Mouse (Mus musculus) embryonic facial prominence, embryonic 14.5 days (tissue): ENCODE results near the gene Dlst. TPM values are rescaled to one million over a fixed set of nuclear protein-coding genes. Genes with fewer than 3 reads are reported as not detected.

Experiments used
- ATAC-seq: fragments of 200-750 bp; cut with Nextera tagmentation; 2 replicates; pipeline ENCODE4 v1.8.0; 2017; ENCODE audit warnings: low read depth, moderate number of reproducible peaks, moderate TSS enrichment
- DNase-seq: peaks from one replicate; pipeline ENCODE4 v3.0.0-alpha.2; 2015; ENCODE audit warnings: low spot score
- H3K27ac ChIP-seq: fragments of 300-500 bp; sonication (generic); replicated peaks from 2 replicates; pipeline ENCODE4 v1.5.1; 2014; ENCODE audit warnings: low read depth, mild to moderate bottlenecking, low read length, moderate library complexity
- H3K27me3 ChIP-seq: fragments of 300-500 bp; sonication (generic); replicated peaks from 2 replicates; pipeline ENCODE4 v1.6.1; 2014; ENCODE audit warnings: low read length; ENCODE audit not compliant: control insufficient read depth, insufficient read depth
- H3K36me3 ChIP-seq: fragments of 300-500 bp; sonication (generic); 2 replicates; pipeline ENCODE4 v1.6.1; 2014; ENCODE audit warnings: low read length, mixed read lengths; ENCODE audit not compliant: control insufficient read depth, insufficient read depth
- H3K4me1 ChIP-seq: fragments of 300-500 bp; sonication (generic); 2 replicates; pipeline ENCODE4 v1.6.1; 2014; ENCODE audit warnings: antibody characterized with exemption, low read length; ENCODE audit not compliant: control insufficient read depth, insufficient read depth
- H3K4me2 ChIP-seq: fragments of 300-500 bp; sonication (generic); 2 replicates; pipeline ENCODE4 v1.6.1; 2014; ENCODE audit warnings: low read depth, mild to moderate bottlenecking, low read length, moderate library complexity, mixed read lengths
- H3K4me3 ChIP-seq: fragments of 300-500 bp; sonication (generic); 2 replicates; pipeline ENCODE4 v1.5.1; 2014; ENCODE audit warnings: low read depth, mild to moderate bottlenecking, low read length
- H3K9ac ChIP-seq: fragments of 300-500 bp; sonication (generic); 2 replicates; pipeline ENCODE4 v1.6.1; 2014; ENCODE audit warnings: low read depth, mild to moderate bottlenecking, low read length, moderate library complexity, mixed read lengths
- H3K9me3 ChIP-seq: fragments of 300-500 bp; sonication (generic); 2 replicates; pipeline ENCODE4 v1.6.1; 2016; ENCODE audit warnings: low read length; ENCODE audit not compliant: control insufficient read depth
- WGBS: fragments of 180-500 bp; shearing (Covaris S2); extraction: QIAGEN DNeasy Blood & Tissue Kit; methylation state at CpG from one replicate; pipeline ENCODE4 v1.1.7; 2014; 5-methylcytosine and 5-hydroxymethylcytosine counted together
- polyA plus RNA-seq: library from polyadenylated mRNA; unstranded; fragments of >200 nt; fragmentation: Nextera tagmentation; extraction: Ambion mirVana; gene quantifications from 2 replicates; pipeline ENCODE4 v1.2.1, GENCODE M21; 2014

Gene Dlst
- polyA plus RNA-seq, 1 experiment from 2014 or later, result 112 TPM

DNA sequence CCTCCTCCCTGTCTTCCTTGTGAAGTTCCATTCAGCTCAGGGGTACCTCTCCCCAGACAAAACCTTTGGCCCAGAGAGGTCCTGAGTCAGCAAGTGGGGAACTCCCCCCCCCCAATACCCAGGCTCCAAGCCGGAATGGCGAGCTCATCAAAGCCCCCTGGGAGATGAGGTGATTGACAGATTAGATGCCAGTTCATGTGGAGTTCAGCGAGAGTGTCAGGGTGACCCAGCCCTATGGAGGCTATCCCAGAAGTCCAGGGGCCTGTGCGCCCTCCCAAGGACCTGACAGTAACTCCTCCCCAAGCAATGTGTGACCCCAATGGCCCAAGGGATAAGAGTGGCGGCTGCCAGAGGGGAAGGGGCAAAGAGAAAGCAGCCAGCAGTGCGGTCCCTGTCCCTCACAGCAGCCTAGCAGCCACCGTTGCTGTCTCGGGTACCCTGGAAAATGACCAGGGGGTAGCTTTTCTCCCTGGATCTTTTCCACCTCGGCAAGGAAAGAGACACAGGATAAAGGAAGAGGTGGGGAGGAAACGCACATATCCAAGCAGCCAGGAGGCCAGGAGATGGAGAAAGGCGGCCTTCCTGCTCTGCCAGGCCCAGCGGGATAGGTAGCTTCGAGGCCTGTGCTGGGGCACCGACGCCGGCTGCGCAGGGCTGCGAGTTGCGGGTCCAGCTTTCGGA is 39.8 kb downstream of the Dlst start:
- H3K27ac ChIP-seq, result no peak overlapping the region
- ATAC-seq (no peak; the same call in 1 of the 2 replicates), DNase-seq (no peak)
- peak overlapping the region; percentile 28 for H3K4me3 ChIP-seq
- WGBS, result 10% methylated on average over 20 of the region's 20 CpGs
- H3K4me1 ChIP-seq, result 0 out of 2 replicates have a peak, but pooled peaks cover 5% of the 10 kb centered on the region
- no peaks in the 10 kb centered on the region for H3K9me3 ChIP-seq
- no peaks in the 10 kb centered on the region for H3K36me3 ChIP-seq
- peak overlapping the region; percentile 41 for H3K4me2 ChIP-seq
- H3K9ac ChIP-seq, result peak overlapping the region; percentile 32; the same call in 1 of the 2 replicates
- peaks cover 16% of the 10 kb centered on the region; the same call in 1 of the 2 replicates for H3K27me3 ChIP-seq

DNA sequence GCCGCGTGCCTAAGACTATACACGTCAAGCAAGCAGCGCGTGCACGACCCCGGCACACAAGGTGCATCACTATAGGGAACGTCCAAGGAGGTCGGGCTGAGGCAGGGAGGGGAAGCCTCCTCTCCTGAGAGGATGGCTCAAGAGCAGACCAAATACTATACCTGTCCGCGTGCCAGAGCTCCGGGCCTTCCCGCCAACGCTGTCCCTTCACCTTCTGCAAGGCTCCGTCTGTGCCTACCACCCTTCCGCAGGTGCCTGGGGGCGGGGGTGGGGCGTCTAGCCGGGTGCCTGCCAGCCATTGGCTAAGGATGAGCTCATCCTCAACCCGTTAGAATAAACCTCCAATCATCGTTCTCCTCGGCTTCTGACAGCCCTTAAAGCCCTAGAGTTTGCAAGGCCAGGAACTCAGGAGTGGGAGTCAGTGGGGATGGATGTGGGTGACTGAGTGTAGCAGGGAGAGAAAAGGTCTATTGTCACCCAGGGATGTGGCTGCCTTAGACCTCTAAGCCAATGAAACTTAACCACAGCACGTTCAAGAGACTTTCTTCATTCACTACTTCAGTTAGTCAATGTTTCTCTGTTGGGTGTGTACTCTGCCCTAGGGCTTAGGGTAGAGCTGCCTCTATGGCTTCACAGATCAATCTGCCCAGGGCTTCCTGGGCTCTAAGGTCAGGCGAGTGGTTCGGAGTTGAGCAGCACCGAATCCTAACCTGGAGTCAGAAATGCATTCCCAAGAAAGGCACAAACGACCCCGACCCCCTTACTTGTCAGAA is 40.6 kb downstream of the Dlst start, which contains the start of gene Rps6kl1:
Gene Rps6kl1, minus strand, starts transcription at position 263 of the 773 bp plus-strand sequence.
- peak within 1 kb of the TSS; percentile 32; the same call in 1 of the 2 replicates for H3K9ac ChIP-seq

DNA sequence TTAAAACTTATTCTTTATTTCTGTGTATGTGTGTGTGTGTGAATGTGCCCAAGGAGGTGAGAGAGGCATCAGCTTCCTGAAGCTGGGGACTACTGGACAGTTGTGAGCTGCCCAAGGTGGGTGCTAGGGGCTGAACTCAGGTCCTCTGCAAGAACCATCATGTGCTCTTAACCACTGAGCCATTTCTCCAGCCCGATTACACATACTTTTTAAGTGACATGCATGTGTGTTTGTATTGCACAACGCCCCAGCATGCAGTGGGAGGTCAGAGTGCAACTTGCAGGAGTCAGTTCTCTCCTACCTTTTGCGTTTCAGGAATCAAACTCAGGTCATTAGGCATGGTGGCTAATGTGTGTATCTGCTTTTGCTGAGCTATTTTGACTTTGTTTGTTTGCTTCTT is 42.4 kb downstream of the Dlst start:
- H3K9me3 ChIP-seq, result no peaks in the 10 kb centered on the region
- no peak for ATAC-seq
- H3K4me2 ChIP-seq, result no peak overlapping the region
- DNase-seq, result no peak
- H3K4me1 ChIP-seq, result no peaks in the 10 kb centered on the region
- peaks cover 16% of the 10 kb centered on the region; the same call in 1 of the 2 replicates for H3K27me3 ChIP-seq
- H3K9ac ChIP-seq, result no peak overlapping the region
- H3K36me3 ChIP-seq, result no peaks in the 10 kb centered on the region
- H3K4me3 ChIP-seq, result no peak overlapping the region
- WGBS, result 65% methylated on average over 3 of the region's 3 CpGs
- no peak overlapping the region for H3K27ac ChIP-seq

More for the DNA sequence above, 40.6 kb downstream of the Dlst start, which contains the start of gene Rps6kl1:
- H3K27me3 ChIP-seq, result peaks cover 16% of the 10 kb centered on the region; the same call in 1 of the 2 replicates
- H3K4me2 ChIP-seq, result peak within 1 kb of the TSS; percentile 41
- H3K4me3 ChIP-seq, result peak within 1 kb of the TSS; percentile 28
- H3K9me3 ChIP-seq, result no peaks in the 10 kb centered on the region
- H3K36me3 ChIP-seq, result no peaks in the 10 kb centered on the region
- 0 out of 2 replicates have a peak, but pooled peaks cover 5% of the 10 kb centered on the region for H3K4me1 ChIP-seq
- no peak for DNase-seq
- no peak within 1 kb of the TSS for H3K27ac ChIP-seq
- ATAC-seq, result peak; percentile 91
- WGBS, result 17% methylated on average over 27 of the region's 28 CpGs

DNA sequence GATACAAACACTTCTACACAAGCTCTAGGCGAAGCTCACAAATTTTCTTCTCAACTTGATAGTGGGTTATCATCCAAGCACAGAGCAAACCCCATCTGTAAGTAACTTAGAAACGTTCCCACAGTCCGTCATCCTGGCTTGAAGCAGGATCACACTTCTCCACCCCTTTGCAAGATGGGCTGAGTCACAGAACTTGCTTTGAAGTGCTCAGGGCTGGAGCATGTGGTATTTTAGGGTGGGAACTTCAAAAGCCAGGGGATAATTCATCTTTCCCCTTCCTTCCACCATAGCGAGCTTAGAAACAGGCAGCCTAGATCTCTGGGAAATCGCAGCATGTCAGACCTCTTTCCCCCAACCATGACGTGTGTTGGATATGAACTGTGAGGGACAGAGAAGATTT is 45.7 kb downstream of the Dlst start:
- H3K36me3 ChIP-seq, result no peaks in the 10 kb centered on the region
- WGBS, result 33% methylated on average over 6 of the region's 6 CpGs
- no peak overlapping the region for H3K9ac ChIP-seq
- DNase-seq, result peak; percentile 66
- H3K9me3 ChIP-seq, result no peaks in the 10 kb centered on the region
- H3K4me2 ChIP-seq, result no peak overlapping the region
- H3K27ac ChIP-seq, result no peak overlapping the region
- peak; percentile 30; the same call in 1 of the 2 replicates for ATAC-seq
- no peak overlapping the region for H3K4me3 ChIP-seq
- peaks cover 4% of the 10 kb centered on the region; the same call in 1 of the 2 replicates for H3K27me3 ChIP-seq
- H3K4me1 ChIP-seq, result no peaks in the 10 kb centered on the region

DNA sequence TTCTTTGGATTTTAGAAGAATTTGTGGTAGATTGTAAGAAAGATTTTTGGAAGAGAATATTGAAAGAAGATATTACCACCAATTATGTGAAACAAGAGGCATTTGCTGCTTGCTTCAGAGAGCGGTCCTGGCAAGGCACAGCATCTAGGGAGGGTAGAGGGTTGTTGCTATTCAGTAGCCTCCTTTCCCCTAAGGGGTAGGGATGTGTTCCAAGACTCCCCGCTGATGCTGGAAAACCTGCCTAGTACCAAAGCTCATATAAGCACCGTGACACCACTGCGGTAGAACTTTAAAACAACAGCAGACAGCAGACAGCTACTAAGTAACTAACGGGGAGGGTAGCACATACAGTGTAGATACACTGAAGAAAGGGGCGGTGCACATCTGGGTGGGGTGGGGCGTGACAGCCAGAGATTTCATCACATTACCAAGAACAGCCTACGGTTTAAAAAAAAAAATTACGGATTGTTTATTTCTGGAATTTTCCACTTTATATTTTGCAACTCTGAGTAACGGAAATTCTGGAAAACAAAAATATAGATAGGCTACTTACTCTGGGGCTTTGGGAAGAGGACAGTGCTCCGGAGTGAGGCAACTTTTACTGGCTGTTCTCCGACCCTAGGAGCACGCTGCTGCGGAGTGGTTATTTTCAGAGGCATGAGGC is 47.3 kb downstream of the Dlst start:
- no peaks in the 10 kb centered on the region for H3K36me3 ChIP-seq
- H3K9ac ChIP-seq, result no peak overlapping the region
- H3K4me1 ChIP-seq, result no peaks in the 10 kb centered on the region
- 80% methylated on average over 14 of the region's 14 CpGs for WGBS
- ATAC-seq, result 0 out of 2 replicates have a peak, but pooled peaks have one; percentile 26
- peak; percentile 67 for DNase-seq
- no peaks in the 10 kb centered on the region for H3K27me3 ChIP-seq
- no peak overlapping the region for H3K4me3 ChIP-seq
- H3K4me2 ChIP-seq, result no peak overlapping the region
- H3K27ac ChIP-seq, result no peak overlapping the region
- H3K9me3 ChIP-seq, result no peaks in the 10 kb centered on the region

DNA sequence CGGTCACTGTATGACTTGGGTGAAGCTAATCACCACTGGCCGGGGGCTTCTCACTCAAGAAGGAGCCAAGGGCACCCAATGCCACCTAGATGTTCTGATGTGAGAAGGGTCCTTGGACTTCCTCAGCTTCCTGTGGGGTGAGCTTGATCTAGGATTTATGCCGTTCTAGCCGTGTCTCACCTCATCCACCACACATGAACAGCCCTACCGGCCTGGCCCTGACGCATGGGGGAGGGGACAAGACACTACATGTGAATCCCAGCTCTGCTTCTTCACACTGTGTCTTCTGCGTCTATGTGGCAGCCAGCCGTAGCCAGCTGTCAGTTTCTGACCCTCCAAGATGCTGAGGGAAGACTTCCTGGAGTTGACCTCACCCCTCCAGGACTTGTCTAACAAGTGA is 48.2 kb downstream of the Dlst start:
- H3K4me3 ChIP-seq, result no peak overlapping the region

DNA sequence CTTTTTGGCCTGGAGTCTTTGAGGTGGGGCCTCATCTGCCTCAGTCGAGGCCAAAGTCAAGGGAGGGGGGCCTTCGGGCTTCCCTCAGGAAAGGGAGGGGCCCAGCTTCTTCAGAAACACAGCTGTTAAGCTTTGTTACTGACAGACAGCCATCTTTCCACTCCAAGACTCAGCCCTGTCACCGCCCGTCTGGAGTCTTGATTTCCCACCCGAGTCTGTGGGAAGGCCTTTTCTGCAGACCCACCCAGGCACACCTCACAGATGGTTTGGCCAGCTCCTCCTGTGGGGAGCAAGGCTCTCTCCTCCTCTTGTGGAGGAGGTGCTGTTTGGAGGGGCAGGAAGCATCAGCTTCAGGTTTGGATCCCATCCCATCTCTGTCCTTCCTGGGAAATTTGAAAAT is 49.0 kb downstream of the Dlst start:
- peak overlapping the region; percentile 15; the same call in 1 of the 2 replicates for H3K27ac ChIP-seq
- H3K4me3 ChIP-seq, result no peak overlapping the region
- H3K9me3 ChIP-seq, result no peaks in the 10 kb centered on the region
- no peaks in the 10 kb centered on the region for H3K36me3 ChIP-seq
- peak; percentile 41 for DNase-seq
- no peak for ATAC-seq
- H3K4me1 ChIP-seq, result no peaks in the 10 kb centered on the region
- H3K27me3 ChIP-seq, result no peaks in the 10 kb centered on the region
- H3K4me2 ChIP-seq, result no peak overlapping the region
- H3K9ac ChIP-seq, result no peak overlapping the region
- 57% methylated on average over 5 of the region's 5 CpGs for WGBS

More for the DNA sequence above, 48.2 kb downstream of the Dlst start:
- WGBS, result 91% methylated on average over 8 of the region's 8 CpGs
- Histone ChIP-seq H3K9me3 (no peaks in the 10 kb centered on the region), H3K4me2 (no peak overlapping the region), H3K4me1 (no peaks in the 10 kb centered on the region), H3K9ac (no peak overlapping the region), H3K36me3 (no peaks in the 10 kb centered on the region), H3K27ac (no peak overlapping the region), H3K27me3 (no peaks in the 10 kb centered on the region)
- ATAC-seq, result no peak
- DNase-seq, result no peak

DNA sequence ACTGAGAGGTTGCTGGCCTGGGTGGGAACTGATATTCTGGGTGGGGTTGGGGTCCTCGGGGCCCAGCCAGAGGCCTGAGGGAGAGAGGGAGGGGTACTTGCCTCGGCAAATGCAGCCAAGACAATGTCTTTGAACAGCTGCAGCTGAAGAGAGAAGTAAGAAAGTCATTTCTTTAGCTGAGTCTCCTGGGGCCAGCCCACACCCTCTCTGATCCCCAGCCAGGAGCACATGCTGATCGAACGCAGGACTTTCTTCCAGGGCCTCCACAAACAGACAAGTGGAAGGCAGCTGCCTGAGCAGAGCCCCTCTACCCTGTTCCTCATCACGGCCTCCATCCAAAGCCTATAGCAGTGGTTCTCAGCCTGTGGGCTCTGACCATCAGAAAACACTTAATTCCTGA is 54.4 kb downstream of the Dlst start:
- no peak overlapping the region for H3K27ac ChIP-seq
- H3K4me1 ChIP-seq, result 0 out of 2 replicates have a peak, but pooled peaks cover 5% of the 10 kb centered on the region
- DNase-seq (no peak), ATAC-seq (no peak)
- H3K4me3 ChIP-seq, result no peak overlapping the region
- H3K27me3 ChIP-seq, result no peaks in the 10 kb centered on the region
- H3K36me3 ChIP-seq, result peaks cover 13% of the 10 kb centered on the region; the same call in 1 of the 2 replicates
- no peaks in the 10 kb centered on the region for H3K9me3 ChIP-seq
- no peak overlapping the region for H3K4me2 ChIP-seq
- H3K9ac ChIP-seq, result no peak overlapping the region
- 74% methylated on average over 5 of the region's 5 CpGs for WGBS
